Mouse (Mus musculus): Measurements from ENCODE around the gene Cdkal1.

Gene Cdkal1

DNA sequence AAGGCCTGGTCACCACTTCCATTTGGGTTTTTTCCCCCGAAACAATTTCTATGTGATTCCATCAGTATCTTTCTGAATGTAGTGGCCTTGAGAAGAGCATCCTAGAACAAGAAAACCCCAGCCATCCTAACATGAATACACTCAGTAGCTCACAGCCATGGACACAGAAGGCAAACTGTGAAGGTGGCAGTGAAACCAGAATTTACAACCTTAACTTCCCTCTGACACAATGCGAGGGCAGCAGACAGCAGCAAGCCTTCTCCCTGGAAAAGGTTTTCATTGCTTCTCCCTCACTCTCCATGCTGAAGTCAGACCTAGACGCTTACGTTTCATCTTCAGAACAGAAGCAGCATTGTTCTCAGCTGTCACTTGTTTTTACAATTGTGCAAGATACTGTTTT is 87.9 kb downstream of the Cdkal1 start:
- no peak for DNase-seq (ENCODE audit: low read depth, low spot score)

DNA sequence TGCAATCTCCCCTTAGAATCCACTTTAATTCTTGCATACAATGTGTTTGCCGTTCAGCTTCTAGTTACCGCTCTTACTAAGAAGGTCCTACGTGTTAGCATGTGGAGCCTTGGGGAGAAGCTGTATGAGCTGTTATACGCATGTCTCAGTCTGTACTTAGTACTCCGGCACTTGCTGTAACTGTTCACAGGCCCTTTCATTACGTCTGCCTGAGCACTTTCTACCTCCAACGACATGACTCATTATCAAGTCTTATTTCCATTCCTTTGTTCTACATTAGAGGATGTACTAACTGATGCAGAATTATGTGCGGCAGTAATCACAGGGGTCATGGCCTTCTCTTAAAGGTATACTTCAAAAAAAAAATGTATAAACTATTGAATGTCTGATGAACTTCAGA is 89.1 kb downstream of the Cdkal1 start:
- no peak for DNase-seq (ENCODE audit: low read depth, low spot score)

DNA sequence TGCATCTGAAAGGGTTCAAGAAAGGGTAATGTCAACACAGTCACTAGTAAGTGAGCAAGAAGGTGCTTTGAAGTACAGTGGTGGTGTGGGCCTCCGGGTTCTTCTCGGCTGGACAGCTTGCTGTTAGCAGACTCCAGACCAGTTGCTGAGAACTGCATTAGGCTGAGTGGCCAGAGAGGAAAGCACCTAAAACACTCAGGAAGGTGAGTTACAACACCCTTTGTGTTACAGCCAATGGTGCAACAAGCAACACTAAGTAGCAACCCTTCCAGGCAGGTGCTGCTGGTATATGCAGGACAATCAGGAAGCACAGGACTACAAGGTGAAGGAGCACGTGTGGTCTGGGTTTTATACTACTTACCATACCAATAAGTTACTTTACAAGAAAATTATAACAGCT is 90.2 kb downstream of the Cdkal1 start:
- DNase-seq (ENCODE audit: low read depth, low spot score): no peak

DNA sequence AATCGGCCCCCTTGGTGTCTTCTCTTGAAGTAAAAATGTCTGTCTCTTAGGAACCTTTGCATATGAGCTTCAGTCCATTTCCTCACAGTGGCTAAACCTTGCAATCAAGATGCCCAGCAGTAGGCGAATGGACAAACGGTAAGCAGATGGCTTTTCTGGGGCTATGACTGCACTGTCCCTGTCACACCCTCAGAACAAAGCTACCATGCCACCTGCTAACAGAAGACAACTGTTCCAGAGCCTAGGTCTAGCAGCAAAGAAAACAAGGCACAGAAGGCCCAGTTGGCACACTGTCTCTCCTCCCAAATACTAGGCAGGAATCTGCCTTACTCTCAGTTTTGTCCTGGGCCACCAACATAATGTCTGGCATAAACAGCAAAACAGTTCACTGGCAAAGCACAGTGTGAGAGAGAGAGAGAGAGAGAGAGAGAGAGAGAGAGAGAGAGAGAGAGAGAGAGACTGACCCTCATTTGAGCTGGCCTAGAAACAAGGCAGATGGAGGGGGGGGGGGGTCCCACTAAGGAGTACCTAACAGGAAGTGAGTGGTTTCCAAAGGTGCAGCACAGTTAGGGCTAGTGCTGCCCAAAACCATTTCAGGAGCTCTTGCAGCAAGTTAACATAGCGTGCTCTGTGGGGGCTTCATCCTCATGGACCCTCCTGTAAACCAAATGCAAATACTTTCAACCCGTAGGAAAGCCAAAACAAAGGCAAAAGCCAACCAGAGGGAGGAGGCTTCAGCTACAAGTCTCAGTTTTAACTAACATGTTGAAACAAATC is 95.6 kb downstream of the Cdkal1 start:
- DNase-seq (ENCODE audit: low read depth, low spot score): no peak

DNA sequence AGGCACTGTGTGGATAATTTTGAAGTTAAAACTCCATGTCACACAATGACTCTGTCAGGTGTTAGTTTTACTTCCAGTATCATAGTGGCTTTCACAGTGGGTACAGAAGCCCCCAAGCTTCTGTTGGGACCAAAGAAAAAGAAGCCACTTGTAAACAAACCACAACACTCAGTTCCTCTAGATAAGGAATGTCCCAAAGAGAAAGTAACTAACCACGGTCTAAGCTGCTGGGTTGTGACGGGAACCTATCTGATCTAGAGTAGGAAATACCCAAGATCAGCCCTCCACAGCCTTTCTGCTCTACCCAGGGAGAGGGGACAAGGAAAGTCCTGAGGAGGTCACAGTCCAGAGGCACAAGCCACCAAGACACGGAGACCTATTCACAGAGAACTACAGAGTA is 99.4 kb downstream of the Cdkal1 start:
- no peak for DNase-seq (ENCODE audit: low read depth, low spot score)

DNA sequence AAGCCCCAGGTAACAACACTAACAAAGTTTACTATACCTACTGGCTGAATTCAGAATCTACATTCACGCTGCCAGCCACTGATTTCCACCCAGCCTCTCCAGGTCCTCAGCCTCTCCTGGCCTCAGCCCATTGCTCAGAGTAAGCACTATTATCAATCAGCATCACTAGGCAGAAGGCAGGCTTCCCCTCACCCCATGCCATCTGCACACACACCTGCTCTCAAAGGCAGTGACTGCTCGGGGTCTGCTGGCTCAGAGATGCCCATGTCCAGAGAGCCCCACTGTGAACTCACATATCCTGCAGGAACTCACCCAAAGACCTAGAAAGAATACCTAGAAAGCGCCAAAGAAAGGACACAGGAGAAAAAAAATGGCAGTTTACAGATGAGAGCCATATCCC is 102.2 kb downstream of the Cdkal1 start:
- no peak for DNase-seq (ENCODE audit: low read depth, low spot score)

DNA sequence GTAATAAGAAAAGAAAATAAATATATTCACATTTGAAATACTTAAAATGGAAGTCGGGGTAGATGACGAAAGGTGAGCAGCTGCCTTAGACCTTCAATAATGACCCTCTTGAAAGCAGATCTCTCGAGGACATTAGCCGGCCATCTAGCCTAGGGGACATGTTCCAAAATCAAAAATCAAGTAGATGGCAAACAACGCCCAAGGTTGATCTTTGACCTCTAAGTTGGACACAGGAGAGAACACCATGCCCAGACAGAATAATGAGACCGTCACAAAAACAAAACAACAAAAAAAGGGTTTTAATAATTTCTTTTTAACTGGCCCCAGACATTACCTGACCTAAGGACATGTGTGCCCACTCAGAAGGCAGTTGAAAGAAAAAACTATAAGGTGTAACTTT is 103.4 kb downstream of the Cdkal1 start:
- no peak for DNase-seq (ENCODE audit: low read depth, low spot score)

DNA sequence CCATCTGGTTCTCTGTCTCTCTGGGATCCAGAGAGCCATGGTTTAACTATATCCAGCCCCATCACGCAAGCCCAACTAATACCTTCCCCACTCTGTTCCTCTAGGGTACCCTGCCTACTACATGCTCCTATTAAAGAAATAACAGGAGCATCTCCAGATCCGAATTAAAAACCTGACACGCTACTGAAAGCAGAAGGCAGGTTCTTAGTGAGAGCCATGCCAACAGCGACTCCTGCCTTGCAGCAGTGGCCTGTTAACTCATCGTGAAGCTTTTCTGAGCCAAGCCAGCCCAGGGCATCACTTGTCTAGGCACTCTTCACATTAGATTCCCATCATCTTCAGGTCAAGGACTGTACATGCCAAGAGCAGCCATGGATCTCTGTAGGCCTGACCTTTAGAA is 104.3 kb downstream of the Cdkal1 start:
- DNase-seq (ENCODE audit: low read depth, low spot score): no peak

DNA sequence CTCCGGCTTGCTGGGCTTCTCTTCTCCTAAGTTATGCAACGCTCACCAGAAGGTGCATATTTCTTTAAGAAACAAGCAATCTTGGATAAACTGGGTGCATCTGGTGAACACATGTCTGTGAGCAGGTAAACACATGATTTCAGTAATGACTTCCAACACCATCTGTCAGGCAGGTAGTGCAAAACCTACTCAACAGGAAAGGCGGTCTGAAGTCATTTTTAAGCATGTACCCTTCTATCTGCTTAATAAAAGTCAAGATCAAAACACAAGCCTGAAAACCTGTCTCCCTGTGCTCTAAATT is 108.2 kb downstream of the Cdkal1 start:
- DNase-seq (ENCODE audit: low read depth, low spot score): no peak

DNA sequence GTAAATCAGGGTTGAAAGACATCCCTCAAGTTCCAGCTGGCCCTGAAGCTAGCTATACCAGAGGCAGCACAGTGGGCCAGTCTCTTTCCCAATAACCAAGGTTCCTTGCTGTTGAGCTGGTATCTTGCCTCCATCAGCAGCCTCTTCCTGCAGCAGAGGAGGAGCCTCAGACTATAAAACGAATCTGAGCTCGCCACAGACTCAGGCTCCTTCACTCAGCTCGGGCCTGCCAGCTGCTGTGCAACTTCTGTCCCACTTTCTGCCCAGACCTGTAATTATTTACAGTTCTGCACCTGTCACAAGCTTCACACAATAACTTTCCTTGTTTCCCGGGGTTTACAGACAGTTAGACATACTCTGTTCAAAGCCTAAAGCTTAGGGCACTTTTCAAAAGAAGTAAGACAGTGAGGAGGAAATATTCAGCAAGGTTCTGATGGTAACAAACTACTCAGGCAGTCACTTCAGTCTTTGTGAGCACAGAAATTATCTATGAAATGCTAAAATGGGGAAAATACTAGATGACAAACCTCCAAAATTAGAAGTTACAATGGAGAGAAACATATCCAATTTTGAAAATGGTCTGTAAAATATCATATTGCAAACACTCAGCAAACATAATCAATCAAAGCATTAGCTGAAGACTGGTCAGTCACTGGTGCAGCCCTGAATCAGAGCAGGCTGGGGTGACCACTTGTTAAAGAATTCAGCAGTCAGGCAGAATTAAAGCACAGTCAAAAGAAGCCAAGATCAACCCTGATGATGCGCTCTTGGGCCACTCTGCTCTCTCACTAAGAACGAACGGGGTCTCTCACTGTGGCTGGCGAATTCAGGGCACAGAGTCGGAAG is 108.8 kb downstream of the Cdkal1 start:
- no peak for DNase-seq (ENCODE audit: low read depth, low spot score)

DNA sequence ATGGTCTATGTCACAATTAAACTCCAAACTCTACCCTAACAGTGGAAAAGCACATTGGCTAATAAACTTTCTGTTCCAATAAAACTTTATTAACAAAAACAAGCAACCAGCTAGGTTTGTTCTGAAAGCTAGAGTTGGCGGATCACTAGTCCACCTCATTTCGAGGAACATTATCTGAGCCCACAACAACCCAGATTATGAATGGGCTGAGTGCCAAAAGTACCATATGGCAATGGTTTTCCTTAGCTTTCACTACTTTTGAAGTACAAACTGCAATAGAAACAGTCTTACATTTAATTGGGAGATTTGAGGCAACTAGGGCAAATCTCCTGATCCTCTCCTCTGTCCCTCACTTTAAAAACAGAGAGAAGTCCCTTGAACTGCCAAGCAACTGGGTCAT is 110.4 kb downstream of the Cdkal1 start:
- DNase-seq (ENCODE audit: low read depth, low spot score): no peak

DNA sequence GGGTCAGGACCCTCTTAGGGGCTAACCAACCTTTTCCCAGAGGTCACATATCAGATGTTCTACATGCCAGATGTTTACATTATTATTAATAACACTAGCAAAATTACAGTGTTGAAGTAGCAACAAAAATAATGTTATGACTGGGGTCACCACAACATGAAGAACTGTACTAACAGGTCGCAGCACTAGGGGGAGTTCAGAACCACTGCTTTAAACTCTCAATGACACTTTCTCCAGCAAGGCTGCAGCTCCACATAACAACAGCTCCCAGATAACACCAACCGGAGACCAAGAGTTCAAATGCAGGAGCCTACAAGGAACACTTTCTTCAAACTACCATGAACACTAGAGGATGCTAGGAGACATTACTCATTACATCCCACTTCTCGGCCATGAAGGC is 111.3 kb downstream of the Cdkal1 start:
- no peak for DNase-seq (ENCODE audit: low read depth, low spot score)

DNA sequence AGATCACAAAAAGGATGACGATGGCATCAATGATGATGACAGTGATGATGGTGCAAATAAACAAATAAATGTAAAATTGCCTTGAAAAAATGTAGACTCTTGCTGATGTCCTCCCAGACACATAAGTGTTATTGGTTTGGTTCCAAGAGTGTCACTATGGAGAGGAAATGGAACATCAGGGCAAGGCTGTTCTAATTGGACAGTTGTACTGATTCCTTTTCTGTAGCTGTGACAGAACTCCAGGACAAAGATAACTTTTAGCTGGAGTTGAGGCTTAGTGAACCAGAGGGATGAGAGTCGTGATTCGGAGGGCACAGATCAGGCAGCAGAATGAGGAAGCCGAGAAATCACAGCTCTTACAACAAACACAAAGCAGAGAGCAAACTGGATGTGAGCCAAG is 111.7 kb downstream of the Cdkal1 start:
- no peak for DNase-seq (ENCODE audit: low read depth, low spot score)

DNA sequence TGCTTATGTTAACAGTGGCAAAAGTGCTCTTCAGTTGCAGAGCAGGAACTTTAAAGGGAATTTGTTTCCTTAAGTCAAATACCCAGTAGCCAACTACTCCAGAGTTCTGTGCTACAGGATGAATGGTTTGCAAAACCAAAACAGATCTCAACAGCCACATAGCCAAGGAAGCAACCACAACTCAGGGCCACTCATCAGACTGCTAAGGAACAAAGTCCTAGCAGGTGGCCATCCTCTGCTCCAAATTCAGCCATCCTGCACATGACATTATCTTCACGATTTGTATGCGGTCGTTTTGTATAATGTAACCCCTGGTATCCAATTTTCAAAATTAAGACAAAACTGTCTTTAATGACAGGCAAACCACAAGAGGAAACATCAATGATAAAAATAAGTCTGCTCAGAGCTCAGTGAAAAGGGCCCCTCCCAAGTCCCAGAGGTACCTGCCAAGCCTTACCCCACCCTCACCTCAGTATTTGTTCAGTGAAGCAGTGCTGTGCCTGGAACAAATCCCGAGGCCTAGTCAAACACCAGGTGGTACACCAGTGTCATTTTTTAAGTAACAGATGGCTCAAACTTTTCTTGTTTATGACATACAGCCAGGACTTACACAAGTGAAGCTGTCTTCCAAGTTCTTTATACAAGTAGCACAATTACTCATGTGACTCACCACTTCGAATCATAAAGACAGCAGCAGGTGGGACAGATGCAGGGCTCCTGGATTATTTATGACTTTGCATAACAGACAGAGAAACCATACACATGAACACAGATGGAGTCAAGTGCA is 117.6 kb downstream of the Cdkal1 start:
- no peak for DNase-seq (ENCODE audit: low read depth, low spot score)

DNA sequence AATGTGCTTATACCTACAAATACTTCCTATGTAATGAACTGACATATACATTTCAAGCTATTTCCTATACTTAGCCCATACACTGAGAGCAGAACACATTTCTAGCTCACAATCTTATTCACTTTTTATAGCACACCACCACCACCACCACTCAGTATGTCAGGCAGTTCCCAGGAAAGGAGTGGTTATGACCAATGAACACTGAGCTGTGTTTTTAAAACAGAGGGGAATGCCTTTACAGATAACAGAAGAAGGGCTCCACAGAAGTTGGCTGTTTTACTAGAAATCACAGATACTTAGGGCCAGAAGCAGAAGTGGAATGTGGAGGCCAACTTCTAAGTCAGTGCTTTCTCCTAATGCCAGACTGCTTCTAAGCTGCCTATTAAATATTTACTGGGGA is 121.0 kb downstream of the Cdkal1 start:
- DNase-seq (ENCODE audit: low read depth, low spot score): no peak

DNA sequence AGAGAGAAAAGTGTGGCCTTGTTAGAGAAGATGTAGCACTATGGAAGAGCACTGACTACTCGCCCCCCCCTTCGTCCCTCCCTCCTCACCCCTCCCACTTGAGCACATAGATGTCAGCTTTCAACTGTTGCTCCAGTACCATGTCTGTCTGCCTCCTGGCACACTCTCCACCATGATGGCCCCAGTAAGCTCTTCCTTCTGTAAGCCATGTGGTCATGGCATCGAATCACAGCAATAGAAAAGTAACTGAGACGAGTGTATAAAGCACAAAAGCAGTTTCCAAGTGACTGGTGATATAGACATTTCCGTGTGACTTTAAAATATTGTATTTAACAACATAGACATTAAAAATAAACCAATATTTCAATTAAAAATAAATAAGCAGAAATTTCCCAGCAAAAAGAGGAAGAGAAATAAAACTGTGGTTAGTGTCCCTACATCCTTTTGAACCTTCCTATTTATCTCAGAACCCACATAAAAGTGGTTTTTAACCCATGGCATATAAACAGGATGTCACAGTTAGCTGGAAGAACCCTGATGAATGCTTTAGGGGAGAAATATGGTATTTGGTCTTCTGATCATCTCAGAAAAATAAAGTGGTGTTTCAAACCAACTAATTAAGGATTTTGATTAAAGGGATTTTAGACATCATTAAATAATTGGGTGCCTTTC is 129.2 kb downstream of the Cdkal1 start:
- no peak for DNase-seq (ENCODE audit: low read depth, low spot score)

DNA sequence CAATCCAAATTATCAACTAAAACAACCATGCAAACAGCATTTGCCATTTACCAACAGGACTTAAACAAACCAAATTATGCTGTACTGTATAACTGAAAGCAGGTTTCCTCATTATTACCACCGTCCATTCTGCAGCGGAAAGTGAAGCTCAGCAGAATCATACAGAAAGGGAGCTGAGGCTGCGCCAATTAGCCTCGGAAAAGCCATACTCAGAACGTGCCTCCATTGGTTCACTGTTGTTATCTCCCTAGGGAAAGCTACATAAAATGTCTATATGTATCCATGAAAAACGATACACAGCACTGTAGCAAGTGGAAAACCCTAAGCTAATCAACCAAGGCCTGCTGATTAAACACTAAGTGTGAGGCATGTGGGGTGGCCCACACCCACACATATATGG is 130.6 kb downstream of the Cdkal1 start:
- no peak for DNase-seq (ENCODE audit: low read depth, low spot score)

DNA sequence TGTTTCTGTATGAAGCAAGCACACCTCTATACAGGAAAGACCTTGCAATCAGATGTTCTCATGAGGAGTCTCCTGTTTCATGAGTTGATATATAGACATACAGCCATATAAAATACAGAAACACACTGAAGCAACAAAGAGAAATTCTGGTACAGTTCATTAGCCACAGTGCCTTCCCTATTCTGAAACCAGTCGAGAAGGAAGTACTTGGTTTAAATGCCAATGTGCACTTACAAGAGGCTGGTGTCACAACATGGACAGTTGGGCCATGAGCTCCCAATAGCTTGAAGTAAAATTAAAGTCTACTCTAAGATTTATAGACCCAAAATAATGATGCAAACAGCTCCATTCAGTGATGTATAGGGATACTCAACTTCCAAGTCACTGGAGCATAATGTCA is 132.3 kb downstream of the Cdkal1 start:
- no peak for DNase-seq (ENCODE audit: low read depth, low spot score)

DNA sequence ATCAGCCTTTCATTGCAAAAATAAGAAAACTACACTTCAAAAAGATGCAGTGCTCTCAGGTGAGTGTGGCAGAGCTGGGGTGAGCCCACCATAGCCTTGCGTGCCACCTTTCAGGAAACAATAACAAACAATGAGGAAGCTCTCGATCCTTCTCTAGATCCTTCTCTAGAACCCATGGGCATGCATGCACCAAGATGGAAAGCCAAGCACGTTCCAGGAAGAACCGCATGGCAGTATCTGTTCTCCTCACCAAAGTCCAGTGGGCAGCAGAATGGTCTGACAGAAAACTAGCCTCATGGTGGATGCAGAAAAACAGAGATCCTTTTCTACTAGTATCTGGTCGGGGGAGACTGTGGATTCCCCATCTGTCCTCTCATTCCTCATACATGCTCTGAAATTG is 134.3 kb downstream of the Cdkal1 start:
- DNase-seq (ENCODE audit: low read depth, low spot score): no peak

DNA sequence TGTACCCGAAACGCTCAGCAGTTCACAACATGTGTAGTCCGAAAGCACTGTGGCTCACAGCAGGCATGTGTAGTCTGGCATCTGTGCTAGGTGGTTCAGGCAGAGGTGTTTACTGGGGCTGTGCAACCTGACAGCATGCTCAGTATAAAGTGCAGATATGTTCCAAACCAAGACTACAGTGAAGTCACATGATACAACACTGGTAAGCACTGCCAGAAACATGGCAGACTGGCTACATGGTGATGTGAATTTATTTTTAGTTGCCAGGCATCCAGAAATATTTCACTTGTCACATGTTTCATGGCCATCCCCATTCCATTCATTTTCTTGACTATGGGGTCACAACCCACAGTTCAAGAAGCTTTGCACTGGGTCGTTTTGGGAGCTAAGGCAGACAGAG is 138.9 kb downstream of the Cdkal1 start:
- no peak for DNase-seq (ENCODE audit: low read depth, low spot score)

DNA sequence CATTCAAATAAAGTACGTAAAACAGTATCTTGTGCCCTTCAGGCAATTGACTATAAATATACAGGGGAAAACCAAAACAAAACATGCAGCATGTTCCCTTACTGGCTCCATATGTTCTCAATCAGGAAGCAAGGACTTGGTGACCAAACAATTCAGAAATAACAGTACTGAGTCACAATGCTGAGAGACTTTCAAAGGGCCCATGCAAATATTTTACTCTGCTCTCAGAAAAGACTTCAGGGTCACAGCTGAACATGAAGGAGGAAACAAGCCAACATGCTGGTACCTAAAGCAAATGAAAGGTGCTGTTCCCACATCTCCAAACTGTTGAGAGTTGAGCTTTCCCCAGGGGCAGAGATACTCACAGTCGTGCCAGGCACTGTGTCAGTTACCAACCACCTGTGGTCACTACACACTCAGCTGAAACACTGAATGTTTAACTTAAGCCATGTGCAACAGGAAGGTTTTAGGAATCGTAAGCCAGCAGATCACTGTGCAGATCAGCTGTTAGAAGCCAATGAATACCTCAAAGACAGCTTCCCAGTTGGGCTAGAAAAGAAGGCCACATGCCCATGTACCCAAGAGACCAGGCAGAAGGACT is 140.1 kb downstream of the Cdkal1 start:
- no peak for DNase-seq (ENCODE audit: low read depth, low spot score)

DNA sequence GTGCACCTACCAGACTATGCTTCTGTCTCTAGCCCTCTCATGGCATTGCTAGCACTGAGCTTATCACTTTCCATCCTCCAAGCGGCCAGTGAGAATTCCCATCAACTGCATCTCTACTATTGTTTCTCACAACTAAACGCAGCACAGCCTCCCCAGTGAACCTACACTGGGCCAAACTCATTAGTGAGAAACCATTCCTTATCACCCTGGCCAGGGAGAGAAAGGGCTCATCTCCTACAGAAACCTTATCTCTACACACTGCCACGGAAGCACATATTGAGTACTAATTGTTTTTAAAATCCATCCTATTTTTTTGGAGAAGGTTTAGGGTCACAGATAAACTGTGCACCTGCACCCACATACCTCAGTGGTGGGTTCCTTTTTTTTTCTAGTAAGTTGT is 147.9 kb downstream of the Cdkal1 start:
- DNase-seq (ENCODE audit: low read depth, low spot score): no peak
